Mouse (Mus musculus): ENCODE measurements at regions not wholly inside any gene's neighbourhood (a gene's known extent, or its start where the extent isn't known, plus 50 kb on each side); places are given as distances from the start of the nearest gene placed in this dataset.
A peak's percentile ranks its signal among the peaks of the same experiment; 100 is the strongest.

DNA sequence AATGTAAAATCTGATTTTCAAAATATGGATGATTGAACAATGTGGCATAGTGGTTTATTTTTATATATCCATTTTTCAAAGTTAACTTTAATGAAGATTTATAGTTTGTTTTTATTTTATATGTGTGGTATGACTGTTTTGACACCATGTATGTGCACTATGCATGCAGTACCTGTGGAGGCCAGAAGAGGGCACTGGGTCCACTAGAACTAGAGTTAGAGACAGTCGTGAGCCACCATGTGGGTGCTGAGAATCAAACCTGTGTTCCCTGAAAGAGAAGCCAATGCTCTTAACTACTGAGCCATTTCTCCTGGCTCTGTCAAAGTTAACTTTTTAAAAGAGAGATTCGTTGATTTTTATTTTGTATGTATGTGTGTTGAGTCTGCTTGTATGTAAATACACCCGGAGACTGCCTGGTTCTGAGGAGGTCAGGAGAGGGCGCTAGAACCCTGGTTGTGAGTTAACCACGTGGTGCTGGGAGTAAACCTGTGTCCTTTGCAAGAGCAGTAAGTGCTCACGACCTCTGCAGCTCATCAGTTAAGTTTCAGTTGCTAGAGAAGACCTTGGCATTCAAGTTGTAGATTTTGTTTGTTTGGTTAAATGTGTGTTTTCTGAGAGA is 266.3 kb upstream of the Nr5a2 start:
- TF ChIP-seq EP300 (IDR thresholded peaks at IDR 0.05; ENCODE audit: low read depth) (no peak), CTCF (IDR thresholded peaks at IDR 0.05; ENCODE audit: low read depth) (peak; percentile 60)
